Mouse (Mus musculus) monocyte, adult 2 months (primary cell): ENCODE data around the gene Gtf2i.

Experiments used
- DNase-seq, 2 experiments: peaks; one replicate each; pipeline ENCODE4 v3.0.0; 2022; ENCODE audit warnings: low spot score in 2 of 2, low read depth in 1 of 2

Gene Gtf2i

DNA sequence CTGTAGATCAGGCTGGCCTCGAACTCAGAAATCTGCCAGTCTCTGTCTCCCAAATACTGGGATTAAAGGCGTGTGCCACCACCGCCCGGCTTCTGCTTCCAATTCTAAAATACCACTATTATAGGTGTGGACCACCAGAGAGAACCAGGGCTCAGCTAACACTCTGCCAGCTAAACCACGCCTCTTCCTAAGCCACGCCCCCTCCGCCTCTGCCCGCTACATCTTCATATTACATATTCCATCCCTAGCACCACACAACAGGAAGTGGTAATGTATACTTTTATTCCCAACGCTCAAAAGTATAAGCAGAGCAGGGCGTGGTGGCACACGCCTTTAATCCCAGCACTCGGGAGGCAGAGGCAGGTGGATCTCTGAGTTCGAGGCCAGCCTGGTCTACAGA, 8.8 kb upstream of the Gtf2i start:
- no peak for DNase-seq

DNA sequence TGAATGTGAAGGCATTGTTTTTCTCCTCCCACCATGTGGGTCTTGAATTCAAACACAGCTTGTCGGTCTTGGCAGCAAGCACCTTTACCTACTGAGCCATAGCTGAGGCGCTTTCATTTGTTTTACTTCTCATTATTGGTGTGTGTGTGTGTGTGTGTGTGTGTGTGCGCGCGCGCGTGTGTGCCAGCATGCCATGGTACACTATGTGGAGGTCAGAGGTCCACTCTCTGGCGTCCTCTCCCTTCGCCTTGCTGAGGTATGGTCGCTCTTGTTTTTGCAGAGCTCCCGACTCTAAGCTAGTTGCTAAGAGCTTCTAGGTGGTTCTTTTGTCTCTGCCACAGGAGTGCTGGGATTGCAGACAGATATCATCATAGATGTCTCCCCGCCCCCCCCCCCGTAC, 7.8 kb upstream of the Gtf2i start:
- no peak for DNase-seq

DNA sequence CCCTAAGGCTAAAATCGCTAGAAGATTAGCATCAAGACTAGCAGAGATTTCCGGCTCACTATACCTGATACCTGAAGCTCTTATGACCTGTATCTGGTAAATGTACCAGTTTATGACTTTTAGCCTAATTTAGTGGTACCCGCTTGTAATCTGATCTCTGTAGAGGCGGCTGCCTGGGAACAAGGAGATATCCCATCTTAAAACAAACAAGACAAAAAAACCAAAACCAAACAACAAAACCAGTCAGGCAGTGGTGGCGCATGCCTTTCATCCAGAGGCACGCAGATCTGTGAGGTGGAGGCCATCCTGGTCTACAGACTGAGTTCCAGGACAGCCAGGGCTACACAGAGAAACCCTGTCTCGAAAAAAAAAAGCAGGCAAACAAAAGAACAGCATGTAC, 7.1 kb upstream of the Gtf2i start:
- no peak for DNase-seq

DNA sequence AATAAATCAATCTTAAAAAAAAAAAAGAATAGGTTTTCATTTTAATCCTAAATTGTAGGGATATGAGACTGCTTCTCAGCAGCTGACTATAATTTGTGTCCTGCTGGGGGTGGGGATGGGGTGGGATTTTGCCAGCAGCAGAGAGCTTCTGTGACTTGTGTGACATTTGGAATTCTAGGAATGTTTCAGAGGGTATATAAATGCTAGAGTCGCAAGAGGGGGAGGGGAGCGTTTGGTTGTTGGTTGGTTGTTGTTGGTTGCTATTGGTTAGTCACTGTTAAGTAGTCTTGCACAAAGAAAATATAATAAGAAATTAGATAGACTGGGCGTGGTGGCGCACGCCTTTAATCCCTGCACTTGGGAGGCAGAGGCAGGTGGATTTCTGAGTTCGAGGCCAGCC, 4.3 kb upstream of the Gtf2i start:
- DNase-seq, result no peak

DNA sequence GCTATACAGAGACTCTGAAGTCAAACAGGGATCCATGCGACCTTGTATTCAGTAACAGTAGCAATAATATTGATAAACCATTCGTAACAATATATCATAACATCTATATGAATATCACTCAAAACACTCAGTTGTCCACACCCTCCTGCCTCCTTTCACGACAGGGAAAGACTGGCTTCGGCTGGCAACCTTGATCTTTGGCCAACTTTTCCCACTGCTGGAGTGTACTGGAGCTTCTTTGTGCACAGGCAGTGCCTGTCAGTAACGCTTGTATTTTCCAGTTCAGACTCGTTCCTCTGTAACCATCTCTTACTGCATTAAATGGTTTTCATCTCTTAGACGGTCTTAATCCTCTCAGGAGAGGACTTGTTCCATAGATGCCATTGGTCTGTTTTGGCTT, 2.2 kb upstream of the Gtf2i start:
- DNase-seq, result no peak

DNA sequence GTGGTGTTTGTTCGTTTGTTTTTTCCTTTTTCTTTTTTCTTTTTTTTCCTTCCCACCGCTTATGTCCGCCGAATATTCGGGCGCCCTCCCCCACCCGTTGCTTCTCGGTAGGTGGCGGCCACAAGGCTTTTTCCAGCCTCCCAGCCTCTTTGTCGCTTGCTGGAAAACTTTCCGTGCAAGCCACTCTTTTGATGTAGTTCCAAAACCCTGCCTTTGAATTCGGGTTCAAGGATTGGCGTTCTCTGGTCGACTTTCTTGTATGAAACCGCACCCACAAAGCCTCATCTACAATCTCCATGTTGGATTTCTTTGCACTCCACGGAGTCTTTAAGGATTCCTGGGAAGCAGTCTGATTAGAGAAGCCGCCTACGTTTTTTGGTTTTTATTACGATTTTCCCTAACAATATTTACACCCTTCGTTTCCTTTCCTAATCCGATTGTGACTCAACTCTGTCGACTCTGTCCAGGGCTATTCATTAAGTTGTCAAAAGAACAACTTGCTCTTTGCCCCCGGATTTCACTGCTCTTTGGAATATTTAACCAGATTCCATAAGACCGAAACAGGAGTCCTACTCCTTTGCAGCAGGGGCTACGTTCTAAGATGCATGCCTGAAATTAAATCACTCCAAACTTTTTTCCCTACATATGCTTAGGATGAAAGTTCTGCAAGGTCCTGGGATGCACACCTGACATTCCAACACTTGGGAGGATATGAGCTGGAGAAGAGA, 1.2 kb upstream of the Gtf2i start:
- no peak for DNase-seq

GRCm38 (mm10) chr5:134314068-134314674, 389 bp downstream of the Gtf2i start:
- peak in 1 of 2 experiments; percentile 7 for DNase-seq

- peak; percentile 50 to 75 for DNase-seq
These were observed 1.0 kb downstream of the Gtf2i start for GRCm38 (mm10) chr5:134313451-134314067.

DNA sequence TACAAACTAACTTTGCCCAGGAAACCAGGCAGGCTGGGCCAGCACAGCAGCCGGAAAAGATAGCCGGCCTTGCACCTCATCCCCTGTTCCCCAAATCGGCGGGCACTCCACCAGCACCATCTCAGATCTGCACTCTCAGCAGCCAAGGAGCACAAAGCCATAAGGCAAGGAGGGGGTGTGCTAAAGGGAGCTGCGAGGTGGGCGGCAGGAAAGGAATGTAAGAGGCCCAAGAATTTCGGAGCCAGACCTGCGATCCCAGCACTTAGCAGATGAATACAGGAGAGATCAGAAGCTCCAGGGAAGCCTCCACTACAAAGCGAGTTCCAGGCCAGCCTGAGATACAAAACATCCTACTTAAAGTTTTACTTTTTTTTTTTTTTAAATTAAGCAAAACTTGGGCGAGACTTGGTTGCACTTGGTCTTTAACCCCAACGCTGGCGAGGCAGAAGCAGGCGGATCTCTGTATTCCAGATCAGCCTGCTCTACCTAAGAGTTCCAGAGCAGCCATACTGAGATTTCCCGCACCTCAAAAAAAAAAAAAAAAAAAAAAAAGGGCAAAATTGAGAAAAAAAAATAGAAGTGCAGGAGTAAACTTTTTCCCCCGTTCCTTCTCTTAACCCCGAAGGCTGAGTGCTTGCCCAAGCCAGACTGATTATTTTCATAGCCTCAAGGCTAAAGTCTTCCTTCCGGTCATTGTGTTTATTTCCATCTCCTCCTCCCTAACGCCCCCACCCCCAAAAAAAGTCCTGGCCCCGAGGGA, 1.7 kb downstream of the Gtf2i start:
- no peak for DNase-seq

- DNase-seq, result no peak
These were observed 2.6 kb downstream of the Gtf2i start for GRCm38 (mm10) chr5:134311894-134312411.

DNA sequence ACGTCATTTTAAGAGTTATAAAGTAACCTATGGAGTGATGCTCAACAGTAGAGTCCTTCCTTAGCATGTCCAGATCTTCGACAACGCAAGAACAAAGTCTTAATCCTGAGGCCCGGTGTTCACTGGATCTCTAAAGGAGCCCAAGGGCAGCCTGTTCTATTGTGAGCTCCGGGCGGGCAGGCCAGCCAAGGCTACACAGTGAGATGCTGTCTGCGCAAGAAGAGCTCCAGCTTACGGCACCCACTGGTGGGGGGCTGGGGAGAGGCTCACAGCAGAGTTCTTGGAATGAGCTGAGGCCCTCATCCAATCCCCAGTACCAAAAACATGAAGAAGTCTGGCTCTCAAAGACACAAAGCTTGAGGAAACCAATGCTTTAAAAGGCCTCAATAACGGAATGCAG, 4.4 kb downstream of the Gtf2i start:
- DNase-seq, result no peak

DNA sequence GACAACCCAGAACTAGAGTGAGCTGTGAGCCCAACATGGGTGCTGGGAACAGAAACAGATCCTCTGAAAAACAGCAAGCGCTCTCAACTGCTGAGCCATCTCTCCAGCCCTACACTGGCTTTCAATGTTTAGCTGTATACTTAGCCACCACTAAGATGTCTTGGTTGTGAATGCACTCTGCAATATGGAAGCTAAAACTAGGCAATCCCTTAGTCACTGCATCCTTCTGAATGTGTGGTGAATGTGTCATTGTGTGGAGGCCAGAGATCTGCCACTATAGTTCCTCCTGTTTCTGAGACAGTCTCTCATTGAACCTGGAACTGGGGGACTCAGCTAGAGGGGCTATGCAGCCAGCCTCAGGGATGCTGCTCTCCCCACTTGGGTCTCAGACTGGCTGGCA, 5.2 kb downstream of the Gtf2i start:
- no peak for DNase-seq

DNA sequence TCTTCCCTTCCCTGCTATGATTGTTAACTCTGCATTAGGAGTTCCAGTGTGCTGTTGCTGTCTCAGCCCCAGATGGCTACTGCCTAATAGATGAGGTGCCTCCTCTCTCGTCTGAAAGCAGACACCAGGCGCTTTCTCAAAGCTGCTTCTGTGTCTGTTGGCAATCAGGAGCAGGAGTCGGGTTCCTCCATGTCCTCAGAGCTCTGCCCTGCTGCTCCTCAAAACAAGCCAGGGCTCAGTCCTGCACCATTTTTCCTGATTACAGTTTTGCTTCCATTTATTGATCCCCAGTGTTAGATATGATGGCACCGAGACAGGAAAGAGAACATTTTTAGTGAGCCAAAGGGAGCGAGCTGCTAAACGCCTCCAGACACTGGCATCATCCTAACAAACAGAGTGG, 9.9 kb downstream of the Gtf2i start:
- no peak for DNase-seq

- no peak for DNase-seq
These were observed 19.1 kb downstream of the Gtf2i start for GRCm38 (mm10) chr5:134295277-134296050.

DNA sequence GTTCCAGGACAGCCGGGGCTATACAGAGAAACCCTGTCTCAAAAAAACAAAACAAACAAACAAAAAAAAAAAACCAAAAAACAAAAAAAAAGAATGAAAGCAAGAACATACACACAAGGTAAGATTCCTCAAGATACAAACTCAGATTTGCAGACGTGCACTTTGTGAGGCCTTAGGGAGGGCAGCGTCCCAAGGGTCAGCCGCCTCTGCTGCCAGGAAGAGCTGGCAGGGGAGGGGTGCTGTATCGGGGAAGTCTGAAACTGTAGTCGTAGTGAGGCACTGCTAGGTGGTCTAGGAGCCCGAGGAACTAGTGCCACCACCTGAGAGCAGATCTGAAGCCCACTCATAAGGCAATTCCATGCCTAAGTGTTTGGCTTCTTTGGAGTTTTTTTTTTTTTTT, 20.0 kb downstream of the Gtf2i start:
- DNase-seq, result no peak

GRCm38 (mm10) chr5:134291096-134291495, 23.5 kb downstream of the Gtf2i start:
- DNase-seq, result no peak

DNA sequence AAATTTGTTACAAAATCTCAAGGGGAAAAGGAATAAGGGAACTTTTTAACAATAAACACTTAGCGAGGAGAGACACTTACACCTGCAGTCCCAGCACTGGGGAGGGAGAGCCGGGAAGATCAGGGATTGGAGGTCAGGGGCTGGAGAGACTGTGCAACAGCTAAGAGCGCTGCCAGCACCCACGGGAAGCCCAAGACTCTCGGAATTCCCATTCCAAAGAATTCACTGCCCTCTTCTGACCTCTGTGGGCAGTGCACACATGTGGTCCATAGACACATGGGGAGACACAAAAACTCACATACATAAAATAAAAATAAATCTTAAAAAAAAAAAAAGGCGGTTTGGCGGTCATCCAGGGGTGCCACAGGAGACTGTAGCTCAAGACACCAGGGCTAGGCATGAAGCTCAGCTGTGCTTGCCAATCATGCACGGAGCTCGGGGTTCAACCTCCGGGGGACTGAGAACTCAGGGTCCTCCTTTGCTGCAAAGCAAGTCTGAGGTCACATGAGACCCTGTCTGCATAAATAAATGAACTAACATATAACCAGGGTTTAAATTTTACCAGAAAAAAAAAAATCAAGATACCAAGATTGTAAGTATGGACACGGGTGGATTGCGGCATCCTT, 24.5 kb downstream of the Gtf2i start:
- DNase-seq, result no peak

- no peak for DNase-seq
These were observed 26.5 kb downstream of the Gtf2i start for GRCm38 (mm10) chr5:134288071-134288470.

DNA sequence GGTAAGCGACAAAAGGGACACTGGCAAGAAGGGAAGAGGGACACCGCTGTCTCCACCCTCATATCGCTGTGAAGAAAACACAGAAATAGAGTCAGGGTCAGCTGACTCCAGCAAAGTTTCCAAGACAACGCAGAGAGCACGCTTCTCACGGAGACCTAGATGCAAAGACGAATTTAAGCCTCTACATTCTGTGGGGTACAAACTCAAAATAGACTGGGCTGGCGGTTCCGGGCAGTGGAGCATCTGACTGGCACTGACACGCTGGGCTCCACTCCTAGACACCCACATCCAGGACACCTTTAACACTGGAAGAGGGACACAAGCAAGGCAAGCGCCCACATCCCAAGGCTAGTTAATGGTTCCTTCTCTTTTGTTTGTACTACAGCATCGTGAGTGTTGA, 29.6 kb downstream of the Gtf2i start:
- no peak for DNase-seq

DNA sequence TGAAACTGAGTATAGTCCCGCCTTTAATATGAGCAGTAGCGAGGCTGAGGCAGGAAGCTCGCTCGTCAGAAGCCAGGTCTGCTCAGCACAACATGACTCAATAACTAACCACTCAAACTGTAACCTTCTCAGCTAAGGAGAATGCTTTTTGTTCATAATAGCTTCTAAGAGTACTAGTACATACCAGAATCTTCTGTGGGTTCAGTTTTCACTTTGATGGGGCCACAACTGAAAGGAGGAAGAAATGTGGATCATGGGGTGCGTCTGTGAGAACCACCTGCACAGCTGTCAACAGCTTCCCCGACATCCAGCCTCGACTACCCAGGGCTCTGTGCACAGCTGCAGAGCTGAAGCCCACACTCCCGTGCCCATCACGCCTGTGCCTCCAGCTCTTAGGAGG, 32.0 kb downstream of the Gtf2i start:
- no peak for DNase-seq
